Mouse (Mus musculus): Measurements from ENCODE around the gene Cep78. TPM values are rescaled to one million over a fixed set of nuclear protein-coding genes. Genes with fewer than 3 reads are reported as not detected.

Gene Cep78
- total RNA-seq, 2 experiments from 2014 or later = 14.8 to 17.5 TPM

DNA sequence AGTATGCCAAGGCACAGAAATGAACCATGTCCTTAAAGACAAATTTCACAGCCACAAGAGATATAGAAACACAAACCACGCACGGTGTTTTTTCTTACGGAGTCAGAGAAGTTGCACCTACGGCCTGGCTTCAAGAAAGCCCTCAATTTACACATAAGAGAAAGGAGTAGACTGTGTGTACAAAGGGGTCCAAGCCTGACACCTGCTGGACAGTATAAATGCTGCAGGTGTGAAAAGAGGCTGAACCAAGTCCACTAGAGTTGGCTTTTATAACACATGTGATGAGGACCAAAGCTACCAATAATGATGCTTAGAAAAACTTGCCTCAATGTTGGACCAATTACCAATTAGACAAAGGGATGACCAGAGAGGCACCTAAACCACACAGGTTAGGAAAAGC, 2.9 kb downstream of the Cep78 start:
- DNase-seq (ENCODE audit: low spot score in 2 of 2) = peak; percentile 57 to 67

DNA sequence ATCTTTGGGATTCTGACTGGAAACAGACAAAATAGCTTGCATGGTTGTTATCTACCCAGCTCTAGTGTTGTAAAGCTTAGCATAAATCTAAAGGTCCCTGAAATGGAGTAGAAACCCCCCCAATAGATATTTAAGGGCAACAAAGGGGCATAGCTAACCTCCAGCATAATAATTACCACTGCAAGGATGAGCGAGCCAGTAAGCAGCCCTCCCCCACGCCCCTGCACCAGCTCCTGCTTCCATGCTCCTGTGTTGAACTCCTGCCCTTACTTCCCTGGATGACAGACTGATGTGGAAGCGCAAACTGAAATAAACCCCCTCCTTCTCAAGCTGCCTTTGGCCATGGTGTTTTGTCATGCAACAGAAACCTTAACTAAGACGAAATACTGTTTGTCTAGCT, 11.4 kb downstream of the Cep78 start:
- no peak for DNase-seq (ENCODE audit: low spot score in 2 of 2)

GRCm38 (mm10) chr19:15965082-15965481, 19.7 kb downstream of the Cep78 start:
- peak; percentile 29 to 43 for DNase-seq (ENCODE audit: low spot score in 2 of 2)

GRCm38 (mm10) chr19:15964533-15964932, 20.3 kb downstream of the Cep78 start:
- DNase-seq (ENCODE audit: low spot score in 2 of 2) = no peak

DNA sequence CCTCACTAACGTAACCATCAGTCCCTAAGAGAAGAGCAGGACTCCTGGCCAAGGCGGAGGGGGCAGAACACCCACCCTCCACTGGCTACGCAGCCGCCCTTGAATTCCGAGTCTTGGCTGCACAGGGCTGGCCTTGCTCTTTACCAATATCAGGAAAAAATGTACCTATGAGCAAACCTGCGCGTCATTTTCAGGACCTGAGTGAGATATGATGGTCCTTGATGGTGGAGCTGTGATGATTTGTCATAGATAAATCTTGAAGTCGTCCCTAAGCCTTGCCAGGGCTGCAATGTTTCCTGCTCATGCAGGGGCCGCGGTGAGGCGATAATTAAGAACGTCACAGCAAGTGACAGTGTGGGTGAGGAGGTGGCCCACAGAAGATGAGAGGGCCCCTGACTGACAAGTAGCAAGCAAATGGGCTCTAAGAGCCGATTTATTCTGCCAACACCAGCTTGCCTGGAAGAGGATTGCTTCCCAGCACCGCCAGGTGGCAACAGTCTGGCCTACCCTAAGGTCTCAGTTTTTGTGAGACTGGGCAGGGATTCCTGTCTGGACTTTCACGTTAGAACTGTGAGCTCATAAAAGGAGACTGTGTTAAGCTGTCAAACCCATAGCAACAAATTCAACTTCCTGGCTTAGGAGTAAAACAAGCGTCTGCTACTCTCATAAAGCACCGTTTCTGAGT, 21.6 kb downstream of the Cep78 start:
- peak; percentile 19 to 41 for DNase-seq (ENCODE audit: low spot score in 2 of 2)

GRCm38 (mm10) chr19:15962313-15962712, 22.5 kb downstream of the Cep78 start:
- no peak for DNase-seq (ENCODE audit: low spot score in 2 of 2)

DNA sequence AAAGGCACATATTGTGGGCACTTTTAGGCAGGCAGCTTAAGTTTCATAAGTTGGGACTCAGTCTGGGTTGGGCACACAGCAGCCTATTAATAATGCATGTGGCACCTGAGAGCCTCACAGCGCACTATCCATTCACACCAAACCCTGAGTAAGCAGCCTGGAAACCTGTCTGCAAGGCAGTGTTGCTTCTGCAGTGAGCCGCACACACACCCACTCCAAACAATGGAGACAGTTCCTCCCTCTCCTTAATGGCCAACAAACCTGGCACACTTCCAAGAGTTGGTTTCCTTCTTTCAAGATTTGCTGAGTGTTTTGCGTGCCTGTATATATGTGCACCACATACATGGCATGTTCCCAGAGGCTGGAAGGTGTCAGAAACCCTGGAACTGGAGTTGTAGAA, 34.6 kb downstream of the Cep78 start:
- DNase-seq (ENCODE audit: low spot score in 2 of 2) = no peak

GRCm38 (mm10) chr19:15948867-15949266, 35.9 kb downstream of the Cep78 start:
- DNase-seq (ENCODE audit: low spot score in 2 of 2) = no peak

- no peak for DNase-seq (ENCODE audit: low spot score in 2 of 2)
Observed at GRCm38 (mm10) chr19:15948426-15948825, 36.4 kb downstream of the Cep78 start.

DNA sequence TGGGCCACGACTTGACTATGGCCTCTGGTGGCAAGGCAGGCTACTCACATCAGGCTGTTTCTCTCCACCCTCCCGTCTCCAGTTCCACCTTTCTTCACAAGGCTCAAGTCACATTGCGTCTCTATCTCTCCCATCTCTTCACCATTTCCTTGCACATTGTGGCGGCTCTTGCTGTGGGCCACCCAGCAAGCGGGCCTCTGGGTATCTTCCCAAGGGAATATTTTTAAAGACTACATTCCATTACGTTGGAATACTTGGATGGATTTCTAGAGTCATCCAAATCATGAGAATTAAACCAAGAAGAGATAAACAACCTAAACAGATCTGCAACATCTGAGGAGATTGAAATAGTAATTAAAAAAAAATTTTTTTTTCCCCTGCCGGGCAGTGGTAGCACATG, 37.6 kb downstream of the Cep78 start, which contains the start of gene Psat1:
TSS of gene Psat1 (minus strand) at position 101 of the 400 bp plus-strand sequence.
- no peak for DNase-seq (ENCODE audit: low spot score in 2 of 2)

GRCm38 (mm10) chr19:15946663-15947062, 38.1 kb downstream of the Cep78 start:
- no peak for DNase-seq (ENCODE audit: low spot score in 2 of 2)

- DNase-seq (ENCODE audit: low spot score in 2 of 2) = no peak
Observed at GRCm38 (mm10) chr19:15943117-15943423, 41.7 kb downstream of the Cep78 start.

- DNase-seq (ENCODE audit: low spot score in 2 of 2) = no peak
Observed at GRCm38 (mm10) chr19:15942421-15943116, 42.2 kb downstream of the Cep78 start.

GRCm38 (mm10) chr19:15941399-15941798, 43.4 kb downstream of the Cep78 start:
- DNase-seq (ENCODE audit: low spot score in 2 of 2) = no peak

DNA sequence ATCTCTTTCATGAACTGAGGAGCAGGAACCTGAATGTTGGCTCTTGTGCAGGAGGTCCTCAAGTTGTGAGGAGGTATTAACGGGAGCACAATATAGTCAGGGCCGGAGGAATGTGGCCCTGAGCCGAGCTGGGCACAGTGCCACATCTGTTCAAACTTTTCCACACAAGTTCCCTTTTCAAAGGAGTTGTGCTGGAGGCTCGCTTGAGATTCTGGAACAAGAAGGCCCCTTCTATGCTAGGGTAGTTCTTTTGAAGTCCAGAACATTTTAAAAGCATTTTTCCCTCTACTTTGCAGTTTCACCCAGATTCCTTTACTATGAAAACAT, 59.1 kb downstream of the Cep78 start:
- peak; percentile 70 to 80 for DNase-seq (ENCODE audit: low spot score in 2 of 2)

GRCm38 (mm10) chr19:15924866-15925718, 59.7 kb downstream of the Cep78 start:
- DNase-seq (ENCODE audit: low spot score in 2 of 2) = peak; percentile 85 to 90

DNA sequence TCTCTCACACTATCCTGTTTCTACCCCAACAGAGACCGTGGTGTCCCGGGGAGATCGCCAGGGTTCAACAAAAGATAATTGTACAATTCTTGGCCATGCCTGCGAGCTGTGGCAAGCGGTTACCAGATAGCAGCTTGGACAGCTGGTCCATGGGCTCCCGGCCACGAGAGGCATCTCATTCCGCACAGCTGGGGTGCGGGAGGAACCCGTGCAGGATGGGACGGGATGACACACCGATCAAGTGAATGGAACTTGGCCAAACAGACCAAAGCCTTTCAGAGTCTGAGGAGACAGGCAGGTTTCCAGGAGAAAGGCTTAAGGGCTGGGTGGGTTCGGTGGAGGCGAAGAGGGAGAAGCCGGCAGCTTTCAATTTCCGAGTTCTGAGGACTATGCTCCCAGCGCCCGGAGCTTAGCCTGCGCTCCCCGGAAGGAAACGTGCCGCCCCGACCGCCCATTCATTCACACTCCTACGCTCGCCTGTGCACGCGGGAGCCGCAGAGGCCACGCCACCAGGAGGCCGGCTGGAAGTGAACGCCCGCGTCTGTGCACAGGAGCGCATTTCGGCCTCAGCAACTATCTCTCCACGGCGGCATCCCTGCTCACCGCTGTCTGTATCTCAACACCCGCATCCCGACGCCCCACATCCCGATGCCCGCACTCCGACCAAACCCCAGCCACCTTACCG, 60.5 kb downstream of the Cep78 start:
- DNase-seq (ENCODE audit: low spot score in 2 of 2) = peak; percentile 69 to 74

DNA sequence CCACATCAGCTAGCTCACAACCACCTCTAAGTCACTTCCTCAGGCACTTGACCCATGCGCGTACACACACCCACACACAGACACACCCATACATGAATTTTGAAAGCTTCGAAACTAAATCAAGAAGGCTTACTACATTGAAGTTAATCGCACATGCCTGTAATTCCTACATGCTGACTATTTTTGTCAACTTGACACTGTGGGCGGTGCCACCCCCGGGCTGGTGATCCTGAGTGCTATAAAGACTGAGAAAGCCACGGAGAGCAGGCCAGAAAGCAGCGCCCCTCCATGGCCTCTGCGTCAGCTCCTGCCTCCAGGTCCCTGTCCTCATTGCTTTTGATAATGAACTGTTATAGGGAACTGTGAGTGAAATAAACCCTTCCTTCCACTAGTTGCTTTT, 61.4 kb downstream of the Cep78 start:
- DNase-seq (ENCODE audit: low spot score in 2 of 2) = peak; percentile 10 to 36

DNA sequence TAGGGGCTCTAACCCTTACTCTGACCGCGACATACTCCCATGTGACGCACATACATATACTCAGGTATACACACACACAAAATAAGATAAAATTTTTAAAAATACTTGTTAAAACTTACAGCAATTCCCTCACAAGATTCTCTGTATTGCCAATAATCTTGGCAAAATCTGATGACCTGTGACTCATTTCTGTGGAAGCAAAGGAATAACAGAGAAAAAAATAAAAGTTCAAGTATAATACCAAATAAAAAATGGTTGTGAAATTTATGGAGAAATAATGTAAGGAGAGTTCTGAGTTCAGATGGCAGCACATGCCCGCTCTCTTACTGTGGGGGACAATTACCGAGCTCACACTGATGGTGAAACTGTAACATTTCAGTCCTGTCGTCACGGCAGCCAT, 65.5 kb downstream of the Cep78 start:
- DNase-seq (ENCODE audit: low spot score in 2 of 2) = no peak

- no peak for DNase-seq (ENCODE audit: low spot score in 2 of 2)
Observed at GRCm38 (mm10) chr19:15918111-15918510, 66.7 kb downstream of the Cep78 start.

DNA sequence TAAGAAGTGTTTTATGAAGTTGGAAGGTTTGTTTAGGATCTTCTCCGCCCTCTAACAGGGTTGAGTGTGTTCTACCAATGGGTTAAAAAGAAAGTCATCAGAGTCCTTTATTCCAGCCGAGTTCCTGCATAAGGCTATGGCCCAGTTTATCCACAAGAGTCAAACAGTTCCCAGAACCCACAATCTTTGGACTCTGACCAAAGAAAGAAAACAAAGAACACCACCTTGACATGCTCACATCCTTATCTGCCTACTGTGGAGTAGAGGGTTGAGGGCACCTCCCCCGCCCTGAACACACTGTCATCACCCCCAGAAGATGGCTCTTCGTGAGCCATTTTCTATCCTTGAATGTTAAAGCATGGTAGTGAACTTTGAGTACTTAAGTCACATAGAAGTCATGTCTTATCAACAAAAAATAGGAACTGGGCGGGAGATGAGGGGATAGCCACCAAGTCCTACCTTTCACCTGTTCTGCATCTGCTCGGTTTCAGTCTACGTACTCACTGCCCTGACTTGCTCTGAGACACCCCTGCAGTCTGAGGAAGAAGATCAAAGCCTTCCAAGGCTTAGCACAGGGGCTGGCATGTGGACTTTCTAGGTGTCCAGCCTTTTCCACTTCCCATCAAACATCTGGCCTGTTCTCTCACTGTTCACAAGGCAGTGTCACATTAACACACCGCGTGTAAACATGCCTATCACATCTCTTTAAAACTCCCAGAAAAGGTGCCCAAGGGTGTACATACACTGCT, 71.4 kb downstream of the Cep78 start:
- DNase-seq (ENCODE audit: low spot score in 2 of 2) = no peak

All from layer of hippocampus, postnatal 10 days (tissue).